Mouse (Mus musculus): Measurements from ENCODE around the gene Zfp109. TPM values are rescaled to one million over a fixed set of nuclear protein-coding genes. Genes with fewer than 3 reads are reported as not detected.

Zfp109 gene
- polyA plus RNA-seq, 3 experiments from 2014 or later: 1.4 to 2.3 (median 1.8) TPM

DNA sequence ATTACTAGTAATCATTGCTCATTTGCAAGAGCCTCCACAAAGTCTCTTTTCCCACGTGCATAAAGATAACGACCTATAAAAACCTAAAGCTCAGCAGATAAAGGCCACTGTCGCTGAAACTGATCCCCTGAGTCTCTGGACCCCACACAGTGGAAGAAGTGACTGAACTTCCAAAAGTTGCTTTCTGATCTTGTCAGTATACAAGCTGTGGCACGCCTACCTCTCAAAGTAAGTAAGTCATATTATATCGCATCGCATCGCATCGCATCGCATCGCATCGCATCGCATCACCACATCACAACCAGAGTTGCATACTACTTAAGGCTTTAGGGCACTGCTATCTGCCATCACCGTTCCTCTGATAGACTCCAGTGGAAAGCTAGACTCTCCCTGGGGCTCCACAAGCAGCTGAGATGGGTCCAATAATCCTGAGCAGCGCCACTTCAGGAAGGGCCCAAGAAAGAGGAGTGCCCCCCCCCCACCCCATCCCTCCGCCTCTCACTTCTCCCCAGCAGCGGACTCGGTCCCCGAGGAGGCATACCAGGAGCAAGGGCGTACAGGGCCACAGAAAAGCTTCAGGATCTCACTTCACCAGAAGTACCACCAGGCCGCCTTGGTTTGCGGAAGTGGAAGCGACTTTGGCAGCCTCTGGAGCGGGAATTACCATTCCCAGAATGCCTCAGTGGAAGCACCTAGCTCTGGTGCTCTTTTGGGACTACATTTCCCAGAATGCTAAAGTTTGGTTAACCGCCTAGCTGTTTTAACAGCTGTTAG lies 29.7 kb downstream of the Zfp109 start:
- no peak for ATAC-seq

DNA sequence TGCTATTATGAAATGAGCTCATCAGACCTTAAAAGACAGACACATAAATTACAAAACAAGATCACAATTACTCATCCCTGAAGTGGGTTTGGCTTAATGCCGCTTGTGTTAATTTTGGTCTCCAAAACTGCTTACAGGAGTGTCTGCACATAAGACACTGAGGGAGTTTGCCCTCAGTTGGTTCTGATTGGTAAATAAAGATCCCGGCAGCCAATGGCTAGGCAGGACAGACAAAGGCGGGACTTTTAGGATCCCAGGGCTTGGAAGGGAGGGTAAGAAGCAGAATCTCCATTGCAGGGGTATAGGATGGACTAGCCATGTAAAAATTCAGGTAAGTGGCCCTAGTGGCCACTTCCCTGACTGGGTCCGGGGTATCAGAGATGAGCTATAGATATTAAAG lies 40.4 kb downstream of the Zfp109 start:
- ATAC-seq: no peak

DNA sequence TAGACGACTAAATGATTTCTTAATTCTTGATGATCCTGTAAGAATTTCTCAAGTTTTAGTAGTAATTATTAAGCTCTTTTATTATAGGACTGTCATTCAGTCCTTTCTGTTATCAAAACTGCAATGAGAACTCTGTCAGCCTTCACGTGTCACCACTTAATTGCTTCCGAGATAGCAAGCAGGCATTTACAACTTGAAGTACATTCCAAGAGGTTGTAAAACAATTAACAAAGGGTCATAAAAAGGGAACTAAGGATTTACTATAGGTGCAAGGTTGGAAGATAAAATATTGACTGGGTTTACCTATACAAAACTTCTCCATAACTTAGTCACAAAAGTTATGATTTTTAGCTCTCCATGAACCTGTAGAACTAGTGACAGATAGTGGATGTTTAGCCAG lies 44.2 kb downstream of the Zfp109 start:
- ATAC-seq: no peak

DNA sequence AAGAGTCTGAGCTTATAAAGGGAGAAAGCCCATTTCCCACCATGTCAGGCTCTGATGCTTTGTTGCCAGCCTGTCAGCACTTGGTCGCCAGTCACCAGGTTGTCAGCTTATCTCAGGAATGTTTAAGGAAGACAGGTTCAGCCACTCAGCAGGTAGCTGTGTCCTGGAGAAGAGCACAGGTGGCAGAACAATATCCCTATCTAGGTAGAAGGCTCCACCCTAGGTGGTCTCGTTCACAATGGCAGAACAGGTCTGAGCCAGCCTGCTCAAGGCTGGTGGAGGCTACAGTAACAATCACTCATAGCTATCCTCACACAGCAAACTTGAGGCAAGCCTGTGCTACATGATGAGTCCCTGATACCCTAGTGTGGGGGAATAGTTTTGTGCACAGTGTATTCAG lies 46.0 kb downstream of the Zfp109 start:
- no peak for ATAC-seq

DNA sequence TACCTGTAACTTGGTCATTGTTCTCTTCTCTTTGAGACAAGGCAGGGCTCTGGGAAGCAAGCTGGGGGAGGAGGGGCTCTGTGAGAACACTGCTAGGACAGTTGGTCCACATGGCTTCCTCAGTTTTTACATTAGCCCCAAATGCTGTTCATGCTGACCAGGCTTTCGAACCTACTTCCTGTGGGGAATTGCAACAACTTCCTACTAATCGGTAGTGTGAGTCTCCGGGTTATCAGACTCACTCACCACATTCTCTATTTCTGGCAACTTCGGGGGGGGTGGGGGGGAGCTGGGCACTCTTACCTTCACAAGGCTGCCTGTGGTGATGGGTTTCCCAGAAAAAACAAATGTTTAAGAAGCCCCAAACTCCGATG lies 47.8 kb downstream of the Zfp109 start:
- no peak for ATAC-seq

DNA sequence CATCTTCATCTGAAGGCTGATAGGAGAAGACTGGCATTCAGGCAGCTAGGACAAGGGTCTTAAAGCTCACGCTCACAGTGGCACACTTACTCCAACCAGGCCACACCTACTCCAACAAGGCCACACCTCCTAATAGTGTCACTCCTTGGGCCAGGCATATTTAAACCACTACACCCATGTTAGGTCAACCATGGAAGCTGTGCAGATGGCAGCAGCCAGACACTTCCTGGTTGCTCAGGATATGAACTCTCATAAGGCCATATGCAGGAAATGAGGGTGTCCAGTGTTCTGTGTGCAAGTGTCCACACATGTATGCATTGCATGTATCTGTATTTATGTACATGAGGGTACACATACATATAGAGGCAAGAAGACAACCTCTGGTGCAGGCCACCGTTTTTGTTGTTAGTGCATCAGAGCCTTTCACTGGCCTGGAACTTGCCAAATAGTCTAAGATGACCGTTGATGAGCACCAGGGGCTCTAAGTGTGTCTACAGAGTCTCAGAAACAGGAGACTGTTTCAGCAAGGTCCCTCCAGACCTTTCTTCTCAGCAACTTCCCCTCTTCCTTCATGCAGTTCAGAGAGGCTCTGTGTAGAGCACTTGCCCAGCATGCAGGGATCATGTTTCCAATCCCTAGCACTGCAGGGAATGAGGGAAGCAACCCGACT lies 48.3 kb downstream of the Zfp109 start:
- ATAC-seq: no peak

DNA sequence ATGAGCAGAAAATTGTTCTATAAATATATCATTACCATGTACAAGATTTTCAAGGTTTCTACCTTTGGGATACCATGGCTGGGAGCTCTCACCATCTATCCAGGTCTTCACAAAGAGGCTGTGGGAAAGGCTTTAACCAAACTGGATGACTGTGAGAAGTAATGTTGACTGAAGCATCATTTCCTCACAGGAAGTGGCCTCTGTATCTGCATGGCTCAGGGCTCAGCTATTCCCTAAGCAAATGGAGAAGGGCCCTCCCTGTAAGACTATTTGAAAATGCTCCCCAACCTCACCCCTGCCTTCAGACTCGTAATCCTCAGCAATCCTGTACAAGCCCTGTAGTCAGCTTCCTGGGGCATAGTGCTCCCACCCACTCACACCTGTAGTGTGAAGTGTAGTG lies 49.7 kb downstream of the Zfp109 start:
- no peak for ATAC-seq

Other genes starting within 250 kb of the Zfp109 start
- gene V1rd19, start 235.9 kb downstream of the Zfp109 start, polyA plus RNA-seq (2017; shearing (Covaris generic)): not detected
- under 1 TPM in 1 of 3 experiments, not detected in 2; 0.04 TPM for gene Vmn1r183, start 184.3 kb downstream of the Zfp109 start, polyA plus RNA-seq (2017; shearing (Covaris generic))
- gene Zfp180, start 155.6 kb downstream of the Zfp109 start, polyA plus RNA-seq (2017; shearing (Covaris generic)): 10 to 100 TPM; 13.6 to 19.9 (median 17.2) TPM
- gene Zfp112, start 125.2 kb downstream of the Zfp109 start, polyA plus RNA-seq (2017; shearing (Covaris generic)): 1 to 10 TPM in 1 of 3 experiments, under 1 TPM in 2; 0.44 to 1.1 (median 0.58) TPM
- gene Zfp235, start 103.4 kb downstream of the Zfp109 start, polyA plus RNA-seq (2017; shearing (Covaris generic)): 10 to 100 TPM; 14.7 to 18.5 (median 16.5) TPM
- gene Zfp114, start 62.5 kb downstream of the Zfp109 start, polyA plus RNA-seq (2017; shearing (Covaris generic)): 1 to 10 TPM in 2 of 3 experiments, under 1 TPM in 1; 0.75 to 2.1 (median 1.2) TPM
- gene Zfp111, start 26.1 kb downstream of the Zfp109 start, polyA plus RNA-seq (2017; shearing (Covaris generic)): 1 to 10 TPM; 1.2 to 1.3 (median 1.3) TPM
- under 1 TPM in 1 of 3 experiments, not detected in 2; 0.29 TPM for gene Zfp108, start 17.2 kb upstream of the Zfp109 start, polyA plus RNA-seq (2017; shearing (Covaris generic))
- gene Zfp93, start 32.9 kb upstream of the Zfp109 start, polyA plus RNA-seq (2017; shearing (Covaris generic)): 1 to 10 TPM; 2.1 to 2.3 (median 2.2) TPM
- 10 to 100 TPM; 10.4 to 20.6 (median 19.0) TPM for gene Zfp61, start 63.7 kb upstream of the Zfp109 start, polyA plus RNA-seq (2017; shearing (Covaris generic))
- 10 to 100 TPM in 2 of 3 experiments, 1 to 10 TPM in 1; 6.6 to 13.0 (median 12.6) TPM for gene Zfp94, start 79.1 kb upstream of the Zfp109 start, polyA plus RNA-seq (2017; shearing (Covaris generic))
- not detected for gene Tescl, start 96.4 kb upstream of the Zfp109 start, polyA plus RNA-seq (2017; shearing (Covaris generic))
- gene Lypd5, start 111.6 kb upstream of the Zfp109 start, polyA plus RNA-seq (2017; shearing (Covaris generic)): not detected
- gene Kcnn4, start 132.7 kb upstream of the Zfp109 start, polyA plus RNA-seq (2017; shearing (Covaris generic)): 100 to 1,000 TPM in 2 of 3 experiments, 10 to 100 TPM in 1; 79.1 to 131 (median 126) TPM
- gene Smg9, start 162.1 kb upstream of the Zfp109 start, polyA plus RNA-seq (2017; shearing (Covaris generic)): 10 to 100 TPM; 22.7 to 26.1 (median 23.6) TPM
- not detected for gene Irgc1, start 214.7 kb upstream of the Zfp109 start, polyA plus RNA-seq (2017; shearing (Covaris generic))
- 1 to 10 TPM in 2 of 3 experiments, under 1 TPM in 1; 0.62 to 1.6 (median 1.5) TPM for gene Plaur, start 224.9 kb upstream of the Zfp109 start, polyA plus RNA-seq (2017; shearing (Covaris generic))
- gene Cadm4, start 244.5 kb upstream of the Zfp109 start, polyA plus RNA-seq (2017; shearing (Covaris generic)): not detected